Mouse (Mus musculus): ENCODE measurements around the gene Tmem26. TPM values are rescaled to one million over a fixed set of nuclear protein-coding genes. Genes with fewer than 3 reads are reported as not detected.

Tmem26 gene
- polyA plus RNA-seq, 1 experiment, result 4.4 TPM

DNA sequence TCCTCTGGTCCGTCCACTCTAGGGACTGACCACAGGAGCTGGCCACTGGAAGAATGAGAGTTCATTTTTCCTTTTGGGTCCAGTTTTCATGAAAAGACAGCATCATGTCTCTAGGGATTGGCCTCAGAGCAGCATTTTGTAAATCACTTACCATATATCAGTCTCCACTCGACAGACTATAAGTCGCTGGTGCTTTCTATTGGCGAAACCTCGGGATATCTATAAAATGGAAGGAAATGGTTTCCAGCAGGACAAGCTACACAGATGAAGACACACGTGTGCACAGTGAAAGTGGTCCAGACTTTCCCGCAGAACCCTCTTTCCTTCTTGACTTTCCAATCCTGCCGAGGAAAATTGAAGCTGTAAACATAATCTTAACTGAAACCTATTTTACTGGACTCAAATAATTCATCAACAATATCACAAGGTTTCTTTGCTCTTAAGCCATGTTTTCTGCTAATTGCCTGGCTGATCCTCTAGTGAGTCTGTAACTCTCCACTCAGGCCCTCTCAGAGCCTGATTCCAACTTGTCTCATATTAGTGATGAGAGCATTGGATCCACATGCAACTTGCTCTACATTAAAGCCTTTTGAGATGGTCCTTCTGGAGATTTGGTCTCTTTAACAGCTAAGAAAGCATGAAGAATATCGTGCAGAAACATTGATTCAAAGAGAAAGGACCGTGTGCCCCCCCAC, 94.8 kb downstream of the Tmem26 start:
- WGBS, result 79% methylated on average over 10 of the region's 10 CpGs
- DNase-seq, result no peak
- TF ChIP-seq POLR2A (IDR thresholded peaks at IDR 0.05; ENCODE audit: low read depth, low read length) (no peak), CTCF (conservative IDR thresholded peaks at IDR 0.05; ENCODE audit: insufficient read depth, insufficient read length, low read depth, low read length) (no peak)
- no peaks in the 10 kb centered on the region for H3K36me3 ChIP-seq (ENCODE audit: control insufficient read depth, insufficient read depth, low read length)
- no peaks in the 10 kb centered on the region for H3K4me1 ChIP-seq (ENCODE audit: control insufficient read depth, insufficient read depth, low read length)
- H3K4me3 ChIP-seq (ENCODE audit: insufficient read depth, low read depth, low read length), result no peak overlapping the region
- no peaks in the 10 kb centered on the region for H3K27me3 ChIP-seq (replicated peaks; ENCODE audit: control insufficient read depth, insufficient read depth, low read length)
- no peak overlapping the region for H3K27ac ChIP-seq (ENCODE audit: insufficient read depth, low read depth, low read length)

DNA sequence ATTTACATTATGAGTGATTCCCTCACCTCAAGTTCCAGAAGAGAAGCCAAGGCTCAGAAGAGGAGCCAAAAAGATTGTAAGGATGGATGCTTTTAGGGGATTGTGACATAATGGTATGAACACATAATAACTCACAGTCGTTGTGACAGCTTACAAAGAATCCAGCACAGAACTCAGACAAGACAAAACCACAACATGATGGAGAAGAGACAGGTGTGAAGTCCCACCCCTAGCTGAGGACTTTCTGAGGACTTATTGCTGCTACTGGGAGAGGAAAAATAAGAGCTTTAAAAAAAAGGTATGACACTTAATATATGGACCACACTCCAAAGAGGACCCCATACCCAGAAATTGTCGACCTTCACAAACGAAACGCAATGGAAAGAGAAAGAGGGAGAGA, 101.1 kb downstream of the Tmem26 start:
- TF ChIP-seq POLR2A (IDR thresholded peaks at IDR 0.05; ENCODE audit: low read depth, low read length) (no peak), CTCF (conservative IDR thresholded peaks at IDR 0.05; ENCODE audit: insufficient read depth, insufficient read length, low read depth, low read length) (no peak)
- H3K4me1 ChIP-seq (ENCODE audit: control insufficient read depth, insufficient read depth, low read length), result no peaks in the 10 kb centered on the region
- no peak for DNase-seq
- H3K27ac ChIP-seq (ENCODE audit: insufficient read depth, low read depth, low read length), result no peak overlapping the region
- no peaks in the 10 kb centered on the region for H3K36me3 ChIP-seq (ENCODE audit: control insufficient read depth, insufficient read depth, low read length)
- H3K4me3 ChIP-seq (ENCODE audit: insufficient read depth, low read depth, low read length), result no peak overlapping the region
- 84% methylated on average over 4 of the region's 4 CpGs for WGBS
- H3K27me3 ChIP-seq (replicated peaks; ENCODE audit: control insufficient read depth, insufficient read depth, low read length), result no peaks in the 10 kb centered on the region; the same call in 1 of the 2 replicates

Other genes starting within 250 kb of the Tmem26 start
- 10.0 and 12.3 TPM in 2 replicates for gene Cabcoco1, start 181.8 kb upstream of the Tmem26 start, polyA plus RNA-seq (2012; rRNA removed)